Mouse (Mus musculus): Measurements from ENCODE around the gene Tmpo.
"Not testable (repeated sequence)": the region's sequence is repeated elsewhere in the genome, so short reads cannot be mapped to it uniquely, and the experiment has no call there.

The Tmpo gene

GRCm38 (mm10) chr10:91185721-91186120, 4.6 kb upstream of the Tmpo start:
- no peak for DNase-seq (ENCODE audit: low spot score in 2 of 2)

DNA sequence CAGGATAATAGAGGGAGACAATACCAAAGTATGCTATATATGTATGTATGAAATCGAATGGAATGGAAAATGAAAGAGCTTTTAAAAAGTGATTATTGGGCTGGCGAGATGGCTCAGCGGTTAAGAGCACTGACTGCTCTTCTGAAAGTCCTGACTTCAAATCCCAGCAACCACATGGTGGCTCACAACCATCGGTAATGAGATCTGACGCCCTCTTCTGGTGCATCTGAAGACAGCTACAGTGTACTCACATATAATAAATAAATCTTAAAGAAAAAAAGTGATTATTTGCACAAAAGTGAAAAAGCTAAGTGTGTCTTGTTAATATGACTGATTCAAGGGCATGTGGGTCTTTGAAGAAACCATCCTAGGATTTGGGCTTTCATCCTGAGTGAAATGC, 3.8 kb upstream of the Tmpo start:
- not testable (repeated sequence) for DNase-seq (ENCODE audit: low spot score in 2 of 2)

- DNase-seq (ENCODE audit: low spot score in 2 of 2) = no peak
These were observed 2.2 kb upstream of the Tmpo start for GRCm38 (mm10) chr10:91183316-91183715.

- no peak for DNase-seq (ENCODE audit: low spot score in 2 of 2)
These were observed 1.3 kb upstream of the Tmpo start for GRCm38 (mm10) chr10:91182291-91182990.

GRCm38 (mm10) chr10:91181461-91182288, 560 bp upstream of the Tmpo start:
- peak; percentile 99 to 100 for DNase-seq (ENCODE audit: low spot score in 2 of 2)

GRCm38 (mm10) chr10:91180301-91180700, 814 bp downstream of the Tmpo start:
- DNase-seq (ENCODE audit: low spot score in 2 of 2) = no peak

DNA sequence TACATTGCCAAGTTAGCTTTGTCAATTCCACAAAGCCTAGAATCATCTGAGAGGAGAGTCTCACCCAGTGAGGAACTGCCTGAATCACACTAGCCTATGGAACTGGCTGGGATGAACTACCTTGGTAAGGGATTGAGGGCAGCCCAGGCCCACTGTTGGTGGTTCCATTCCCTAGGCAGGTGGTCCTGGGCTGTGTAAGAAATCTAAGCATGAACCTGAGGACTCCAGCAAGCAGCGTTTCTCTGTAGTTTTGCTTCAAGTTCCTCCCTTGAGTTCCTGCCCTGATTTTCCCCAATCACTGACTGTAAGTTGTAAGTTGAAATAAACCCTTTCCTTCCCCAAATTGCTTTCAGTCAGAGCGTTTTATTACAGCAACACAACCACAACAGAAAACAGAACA, 1.3 kb downstream of the Tmpo start:
- DNase-seq (ENCODE audit: low spot score in 2 of 2) = no peak

DNA sequence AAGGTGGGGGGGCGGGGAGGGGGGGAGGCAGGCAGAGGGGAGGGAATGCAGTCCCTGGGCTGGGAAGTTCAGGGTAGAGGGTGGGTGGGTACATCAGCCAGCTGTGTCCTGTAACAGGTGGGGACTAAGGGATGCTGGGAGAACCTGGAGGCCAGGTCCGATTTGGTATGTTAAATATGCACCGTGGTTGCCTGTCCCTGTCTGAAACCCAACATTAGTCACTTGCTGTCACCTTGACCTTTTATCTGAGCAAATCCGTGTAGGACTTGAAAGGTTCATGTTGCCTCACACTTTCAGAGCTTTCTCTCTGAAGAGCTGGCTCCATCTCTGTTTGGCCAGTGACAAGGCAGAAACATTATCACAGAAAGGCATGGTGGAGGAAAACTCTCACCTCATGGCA, 3.9 kb downstream of the Tmpo start:
- no peak for DNase-seq (ENCODE audit: low spot score in 2 of 2)

DNA sequence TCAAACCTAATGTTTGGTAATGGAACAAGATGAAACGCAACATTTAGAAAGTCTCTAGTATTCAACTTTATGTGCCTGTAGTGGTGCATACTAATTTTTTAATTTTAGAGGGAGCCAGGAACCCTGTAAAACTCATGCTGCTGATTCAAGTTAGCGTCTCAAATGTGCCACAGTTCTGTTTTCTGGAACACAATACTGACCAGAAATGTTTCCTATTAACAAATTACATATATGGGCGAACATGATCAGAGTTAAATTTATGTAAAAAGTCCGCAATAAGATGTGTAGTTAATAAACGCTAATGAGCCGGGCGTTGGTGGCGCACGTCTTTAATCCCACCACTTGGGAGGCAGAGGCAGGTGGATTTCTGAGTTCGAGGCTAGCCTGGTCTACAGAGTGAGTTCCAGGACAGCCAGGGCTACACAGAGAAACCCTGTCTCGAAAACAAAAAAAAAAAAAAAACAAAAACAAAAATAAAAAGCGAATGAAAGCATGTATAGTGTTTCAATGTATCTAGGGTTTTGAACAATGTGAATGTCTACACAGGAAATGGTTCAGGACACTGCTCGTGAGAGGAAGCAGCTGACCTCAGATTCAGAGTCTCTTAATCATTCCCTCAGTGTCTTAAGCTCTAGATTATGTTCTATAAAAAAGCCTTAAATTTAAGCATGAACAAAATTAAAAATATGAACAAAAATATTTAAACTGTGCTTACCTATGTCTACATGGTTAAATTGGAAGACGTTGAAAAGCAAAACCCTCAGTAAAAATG, 8.6 kb downstream of the Tmpo start:
- DNase-seq (ENCODE audit: low spot score in 2 of 2) = peak in 1 of 2 experiments; percentile 8

- DNase-seq (ENCODE audit: low spot score in 2 of 2) = peak; percentile 93 to 95
These were observed 9.4 kb downstream of the Tmpo start for GRCm38 (mm10) chr10:91171455-91172328.

DNA sequence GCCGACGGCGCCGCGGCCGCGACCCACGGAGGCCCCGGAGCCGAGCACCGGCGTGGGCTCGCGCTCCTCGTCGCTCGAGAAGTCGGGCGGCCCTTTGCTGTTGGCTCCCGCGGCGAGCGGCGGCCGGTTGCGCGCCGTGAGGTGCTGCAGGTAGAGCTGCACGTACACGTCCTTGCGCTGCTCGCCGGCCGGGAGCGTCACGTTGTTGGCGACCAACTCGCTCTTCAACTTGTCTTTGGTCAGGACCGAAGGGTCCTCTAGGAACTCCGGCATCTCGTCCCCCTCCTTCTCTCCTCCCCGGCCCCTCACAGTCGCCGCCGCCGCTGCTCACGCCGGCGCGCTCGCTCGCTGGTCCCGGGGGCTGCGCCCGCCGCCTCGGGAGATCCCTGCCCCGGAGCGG, 10.1 kb downstream of the Tmpo start:
- DNase-seq (ENCODE audit: low spot score in 2 of 2) = peak in 1 of 2 experiments; percentile 63

- DNase-seq (ENCODE audit: low spot score in 2 of 2) = peak; percentile 81 to 86
These were observed 10.8 kb downstream of the Tmpo start for GRCm38 (mm10) chr10:91170143-91170941.

GRCm38 (mm10) chr10:91169414-91170065, 11.6 kb downstream of the Tmpo start:
- DNase-seq (ENCODE audit: low spot score in 2 of 2) = no peak

- DNase-seq (ENCODE audit: low spot score in 2 of 2) = no peak
These were observed 13.8 kb downstream of the Tmpo start for GRCm38 (mm10) chr10:91167352-91167751.

DNA sequence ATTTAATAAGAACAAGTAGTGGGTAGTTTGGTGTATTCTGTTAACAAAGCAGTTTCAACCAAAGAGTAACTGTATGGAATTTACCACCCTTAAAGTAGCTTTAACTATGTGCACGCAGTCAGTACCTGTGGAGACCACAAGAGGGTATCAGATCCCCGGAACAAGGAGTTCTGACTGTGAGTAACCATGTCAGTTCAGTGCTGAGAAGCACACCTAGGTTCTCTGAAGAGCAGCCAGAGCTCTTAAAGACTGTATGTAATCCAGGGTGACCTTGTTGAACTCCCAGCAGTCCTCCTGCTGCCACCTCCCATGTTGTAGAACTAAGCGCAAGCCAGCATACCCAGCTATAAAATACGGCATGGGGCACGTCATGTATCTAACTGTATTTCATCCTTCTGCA, 14.2 kb downstream of the Tmpo start:
- DNase-seq (ENCODE audit: low spot score in 2 of 2) = no peak

DNA sequence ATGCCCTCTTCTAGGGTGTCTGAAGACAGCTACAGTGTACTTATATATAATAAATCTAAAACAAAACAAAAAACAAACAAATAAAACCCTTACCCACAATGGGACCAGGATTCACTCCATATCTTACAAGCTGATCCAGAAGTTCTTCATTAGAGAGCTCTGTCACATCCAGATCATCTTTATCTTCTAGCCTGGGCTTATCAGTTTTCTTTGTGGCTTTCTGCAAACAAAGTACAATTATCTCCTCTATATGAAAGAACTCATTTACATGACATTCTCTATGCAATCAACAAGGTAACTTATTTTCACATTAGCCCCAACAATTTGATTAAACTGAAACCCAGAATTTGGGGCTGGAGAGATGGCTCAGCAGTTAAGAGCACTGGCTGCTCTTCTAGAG, 15.3 kb downstream of the Tmpo start:
- no peak for DNase-seq (ENCODE audit: low spot score in 2 of 2)

GRCm38 (mm10) chr10:91164491-91164890, 16.6 kb downstream of the Tmpo start:
- no peak for DNase-seq (ENCODE audit: low spot score in 2 of 2)

DNA sequence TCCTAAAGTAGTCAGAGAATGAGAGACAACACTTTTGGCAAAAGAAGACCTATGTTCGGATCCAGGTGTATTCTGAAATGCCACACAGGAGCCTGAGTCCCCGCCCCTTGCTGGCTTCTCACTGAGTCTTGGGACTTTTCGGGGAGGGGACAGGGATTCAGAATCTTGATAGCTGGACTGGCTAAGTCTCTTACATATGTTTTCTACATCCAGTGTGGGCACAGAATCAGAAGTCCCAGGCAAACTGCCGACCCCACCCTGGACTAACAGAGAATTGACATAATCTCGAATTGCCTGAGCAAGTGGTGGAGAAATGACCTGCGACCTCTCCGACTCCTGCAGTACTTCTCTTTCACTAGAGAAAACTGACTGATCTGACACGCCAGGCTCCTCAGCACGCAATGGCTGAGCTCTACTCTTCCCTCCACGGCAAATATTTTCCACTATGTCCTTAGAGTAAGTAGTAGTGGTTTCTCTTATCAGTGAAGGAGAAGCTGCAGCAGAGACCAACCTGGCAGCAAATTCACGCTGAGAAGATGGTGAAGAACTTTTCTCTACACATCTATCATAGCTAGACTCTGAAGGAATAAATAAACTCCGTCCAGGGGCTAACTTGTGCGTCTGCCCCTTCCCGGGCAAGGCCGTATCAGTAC, 18.5 kb downstream of the Tmpo start:
- DNase-seq (ENCODE audit: low spot score in 2 of 2) = no peak

DNA sequence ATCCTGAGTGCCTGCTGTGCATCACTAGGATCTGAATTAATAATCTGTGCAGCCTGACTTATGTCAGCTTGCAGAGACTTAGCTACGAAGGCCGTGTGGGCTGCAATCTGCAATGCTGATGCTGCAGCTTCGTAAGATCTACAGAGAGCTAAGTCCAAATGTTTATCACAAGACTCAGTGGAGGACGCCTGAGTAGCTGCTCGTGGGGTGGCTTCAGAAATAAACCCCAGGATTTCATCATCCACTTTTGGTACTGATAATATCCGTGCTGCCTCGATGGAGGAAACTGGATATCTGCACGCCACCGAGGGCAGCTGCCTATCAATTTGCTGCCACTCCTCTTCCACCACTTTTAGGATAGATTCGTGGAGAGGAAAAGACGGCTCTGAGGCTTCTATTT, 19.0 kb downstream of the Tmpo start:
- no peak for DNase-seq (ENCODE audit: low spot score in 2 of 2)

DNA sequence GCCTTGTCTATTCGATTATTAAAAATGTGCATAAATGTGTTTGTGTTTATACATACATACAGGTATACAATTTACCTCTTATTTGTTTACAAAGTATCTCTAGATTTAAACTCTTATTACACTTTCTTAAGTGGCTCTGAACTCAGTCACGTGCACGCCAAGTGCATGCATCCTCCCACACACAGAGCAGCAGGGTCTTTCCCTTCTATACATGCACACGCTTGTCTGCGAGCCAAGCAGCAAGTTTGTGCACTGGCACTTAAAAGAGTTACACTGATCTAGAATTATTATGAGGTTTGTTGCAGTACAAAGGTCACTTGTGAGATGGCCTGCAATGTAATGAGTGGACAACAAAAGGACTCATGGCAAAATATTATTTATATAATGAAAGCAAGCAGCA, 20.1 kb downstream of the Tmpo start:
- no peak for DNase-seq (ENCODE audit: low spot score in 2 of 2)
